Mouse (Mus musculus): ENCODE measurements around the gene Zfp804b. TPM values are rescaled to one million over a fixed set of nuclear protein-coding genes. Genes with fewer than 3 reads are reported as not detected.
A peak's percentile ranks its signal among the peaks of the same experiment; 100 is the strongest.
"Not testable (repeated sequence)": the region's sequence is repeated elsewhere in the genome, so short reads cannot be mapped to it uniquely, and the experiment has no call there.

Gene Zfp804b
- not detected in 2 replicates for polyA plus RNA-seq (2014; fragmentation: Nextera tagmentation; extraction: Ambion mirVana)

DNA sequence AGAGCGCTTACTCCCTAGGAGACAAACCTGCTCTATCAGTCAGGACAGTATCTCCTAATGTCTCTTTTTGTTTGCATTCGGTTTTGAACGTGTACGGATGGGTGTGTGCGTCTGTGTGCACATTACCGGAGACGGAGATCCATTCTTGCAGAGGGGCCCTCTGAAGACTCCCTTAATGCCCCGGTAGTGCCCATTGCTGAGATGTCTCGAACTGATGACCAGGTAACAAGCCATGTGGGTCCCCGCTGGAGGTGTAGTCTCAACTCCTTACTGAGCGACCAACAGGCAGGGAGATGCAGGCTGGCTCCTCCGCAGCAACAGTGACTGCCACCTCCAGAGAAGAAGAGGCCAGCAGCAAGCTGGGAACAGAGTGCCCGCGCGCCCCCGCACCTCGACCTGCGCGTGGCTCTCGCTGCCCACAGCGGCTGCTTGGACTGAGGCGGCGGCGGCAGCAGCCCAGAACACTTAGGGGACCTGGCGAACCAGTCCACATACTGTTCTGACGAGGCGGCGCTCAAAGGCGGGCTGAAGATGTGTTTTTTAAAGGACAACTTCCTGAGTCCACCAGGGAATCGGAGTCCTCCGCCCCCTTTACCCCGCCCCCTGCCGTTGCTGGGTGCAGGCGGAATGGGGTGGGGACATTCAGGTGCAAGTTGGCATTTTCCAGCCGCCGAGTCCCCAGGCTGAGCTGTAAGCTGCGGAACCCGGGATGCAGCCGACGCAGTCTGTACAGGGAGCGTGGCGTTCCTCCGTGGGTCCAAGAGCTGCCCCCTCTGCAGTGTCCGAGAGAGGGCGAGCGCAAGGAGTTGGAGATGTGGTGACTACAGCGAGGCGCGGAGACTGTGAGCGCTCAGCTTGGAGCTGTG, at the start of gene Zfp804b:
Zfp804b (minus strand) TSS at position 612 of the 866 bp plus-strand sequence.
- Histone ChIP-seq H3K36me3 (ENCODE audit: control insufficient read depth, insufficient read depth, low read length) (no peaks in the 10 kb centered on the region), H3K9ac (ENCODE audit: low read depth, low read length) (peak within 1 kb of the TSS; percentile 44), H3K4me3 (ENCODE audit: low read length) (peak within 1 kb of the TSS; percentile 62), H3K9me3 (ENCODE audit: control insufficient read depth, low read length) (no peaks in the 10 kb centered on the region), H3K27me3 (ENCODE audit: control insufficient read depth, insufficient read depth, low read length) (0 out of 2 replicates have a peak, but pooled peaks cover 2% of the 10 kb centered on the region), H3K4me1 (ENCODE audit: control insufficient read depth, insufficient read depth, low read length) (no peaks in the 10 kb centered on the region), H3K4me2 (replicated peaks; ENCODE audit: low read depth, low read length) (peak within 1 kb of the TSS; percentile 94), H3K27ac (ENCODE audit: low read depth, low read length) (no peak within 1 kb of the TSS)
- under 1% methylated on average over 50 of the region's 50 CpGs for WGBS
- peak; percentile 95 for ATAC-seq (ENCODE audit: low FRiP score, low TSS enrichment)

DNA sequence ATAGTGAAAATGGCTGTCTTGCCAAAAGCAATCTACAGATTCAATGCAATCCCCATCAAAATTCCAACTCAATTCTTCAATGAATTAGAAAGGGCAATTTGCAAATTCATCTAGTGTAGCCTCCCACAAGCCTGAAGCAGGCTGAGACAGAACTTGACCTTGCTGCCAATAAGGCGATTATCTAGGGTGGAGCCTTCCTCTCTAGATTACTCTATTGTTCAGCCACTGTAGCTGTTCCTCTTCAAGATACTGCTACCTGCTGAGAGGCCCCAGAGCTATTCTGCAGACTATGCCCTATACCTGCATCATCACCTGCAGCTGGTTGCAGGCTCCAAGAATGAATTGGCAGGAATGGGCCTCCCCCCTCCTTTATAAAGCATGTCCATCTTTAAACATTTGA, 20.1 kb upstream of the Zfp804b start:
- not testable (repeated sequence) for H3K4me1 ChIP-seq (ENCODE audit: control insufficient read depth, insufficient read depth, low read length)

DNA sequence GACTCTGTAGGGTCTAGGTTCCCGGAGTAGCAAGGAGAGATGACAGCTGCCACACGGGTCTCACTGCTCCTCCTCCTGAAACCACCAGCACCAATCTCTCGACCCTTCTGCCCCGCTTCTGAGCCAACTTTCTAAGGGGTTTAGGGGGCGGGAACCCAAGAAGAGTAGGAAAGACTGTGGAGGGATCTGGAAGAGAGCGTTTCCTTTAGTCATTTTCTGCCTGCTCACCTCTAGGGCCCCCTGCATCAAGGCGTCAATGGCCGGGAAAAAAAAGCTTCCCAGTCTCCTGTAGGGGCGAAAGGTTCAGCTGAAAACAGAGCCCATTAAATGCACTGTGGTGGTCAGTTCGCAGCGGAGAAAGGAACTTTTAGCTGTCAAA, 444 bp upstream of the Zfp804b start:
- peak overlapping the region; percentile 44 for H3K9ac ChIP-seq (ENCODE audit: low read depth, low read length)
- peak overlapping the region; percentile 94 for H3K4me2 ChIP-seq (replicated peaks; ENCODE audit: low read depth, low read length)
- H3K4me1 ChIP-seq (ENCODE audit: control insufficient read depth, insufficient read depth, low read length): no peaks in the 10 kb centered on the region
- peak; percentile 74 for ATAC-seq (ENCODE audit: low FRiP score, low TSS enrichment)
- WGBS: under 1% methylated on average over 11 of the region's 11 CpGs
- no peaks in the 10 kb centered on the region for H3K36me3 ChIP-seq (ENCODE audit: control insufficient read depth, insufficient read depth, low read length)
- H3K27me3 ChIP-seq (ENCODE audit: control insufficient read depth, insufficient read depth, low read length): 0 out of 2 replicates have a peak, but pooled peaks cover 2% of the 10 kb centered on the region
- no peaks in the 10 kb centered on the region for H3K9me3 ChIP-seq (ENCODE audit: control insufficient read depth, low read length)
- peak overlapping the region; percentile 62 for H3K4me3 ChIP-seq (ENCODE audit: low read length)
- H3K27ac ChIP-seq (ENCODE audit: low read depth, low read length): no peak overlapping the region

More for the DNA sequence above, 20.1 kb upstream of the Zfp804b start:
- not testable (repeated sequence) for H3K27me3 ChIP-seq (ENCODE audit: control insufficient read depth, insufficient read depth, low read length); ATAC-seq (ENCODE audit: low FRiP score, low TSS enrichment); H3K9ac ChIP-seq (ENCODE audit: low read depth, low read length); H3K4me2 ChIP-seq (replicated peaks; ENCODE audit: low read depth, low read length); H3K9me3 ChIP-seq (ENCODE audit: control insufficient read depth, low read length); H3K36me3 ChIP-seq (ENCODE audit: control insufficient read depth, insufficient read depth, low read length); H3K27ac ChIP-seq (ENCODE audit: low read depth, low read length); H3K4me3 ChIP-seq (ENCODE audit: low read length)
- WGBS: 92% methylated on average over 1 of the region's 1 CpGs

DNA sequence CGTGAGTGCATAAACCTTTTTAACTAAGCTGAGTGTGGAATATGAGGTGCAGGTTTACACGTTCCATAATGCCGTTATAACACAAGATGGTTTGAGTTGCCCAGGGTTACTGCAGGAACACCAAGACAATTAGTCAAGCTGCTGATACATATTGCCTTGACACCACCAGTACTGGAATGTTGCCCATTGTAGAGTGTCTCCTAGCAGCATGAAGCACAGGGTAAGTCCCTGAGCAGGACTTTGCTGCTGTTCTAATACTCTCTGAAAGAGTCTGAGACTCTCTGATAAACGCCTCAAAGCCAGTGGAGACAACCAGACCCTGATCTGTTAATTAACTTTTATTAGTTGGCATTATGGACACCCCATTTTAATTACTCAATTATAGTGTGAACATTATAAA, 19.0 kb downstream of the Zfp804b start:
- H3K27ac ChIP-seq (ENCODE audit: low read depth, low read length): no peak overlapping the region
- no peaks in the 10 kb centered on the region for H3K27me3 ChIP-seq (ENCODE audit: control insufficient read depth, insufficient read depth, low read length)
- no peak overlapping the region for H3K9ac ChIP-seq (ENCODE audit: low read depth, low read length)
- no peak for ATAC-seq (ENCODE audit: low FRiP score, low TSS enrichment)
- no peak overlapping the region for H3K4me2 ChIP-seq (replicated peaks; ENCODE audit: low read depth, low read length)
- H3K9me3 ChIP-seq (ENCODE audit: control insufficient read depth, low read length): no peaks in the 10 kb centered on the region
- 87% methylated on average over 4 of the region's 4 CpGs for WGBS
- no peaks in the 10 kb centered on the region for H3K4me1 ChIP-seq (ENCODE audit: control insufficient read depth, insufficient read depth, low read length)
- no peak overlapping the region for H3K4me3 ChIP-seq (ENCODE audit: low read length)
- H3K36me3 ChIP-seq (ENCODE audit: control insufficient read depth, insufficient read depth, low read length): no peaks in the 10 kb centered on the region

DNA sequence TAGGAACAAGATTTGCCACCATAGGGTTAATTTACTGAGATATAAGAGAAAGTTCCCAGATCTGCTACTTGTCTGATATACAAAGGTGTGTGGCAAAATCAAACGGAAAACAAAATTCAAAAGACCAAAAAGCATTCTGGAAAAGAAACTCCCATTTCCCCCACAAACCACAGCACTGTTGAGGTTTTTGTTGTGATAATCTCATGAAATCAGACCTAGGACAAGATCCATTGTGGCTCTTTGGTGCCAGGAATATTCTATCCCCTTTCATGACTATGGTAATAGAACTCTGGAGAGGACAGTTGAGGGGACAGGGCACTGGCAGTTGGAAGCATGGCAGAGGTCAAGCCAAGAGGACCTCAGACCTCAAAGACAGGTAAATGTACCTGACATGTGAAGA, 40.7 kb downstream of the Zfp804b start, which contains the start of gene Tex47:
Tex47 (plus strand) TSS at position 301 of the 400 bp plus-strand sequence.
- Histone ChIP-seq H3K27me3 (ENCODE audit: control insufficient read depth, insufficient read depth, low read length) (no peaks in the 10 kb centered on the region), H3K9ac (ENCODE audit: low read depth, low read length) (no peak within 1 kb of the TSS), H3K4me2 (replicated peaks; ENCODE audit: low read depth, low read length) (no peak within 1 kb of the TSS), H3K9me3 (ENCODE audit: control insufficient read depth, low read length) (no peaks in the 10 kb centered on the region), H3K4me1 (ENCODE audit: control insufficient read depth, insufficient read depth, low read length) (no peaks in the 10 kb centered on the region), H3K36me3 (ENCODE audit: control insufficient read depth, insufficient read depth, low read length) (no peaks in the 10 kb centered on the region), H3K27ac (ENCODE audit: low read depth, low read length) (no peak within 1 kb of the TSS), H3K4me3 (ENCODE audit: low read length) (no peak within 1 kb of the TSS)
- WGBS: 82% methylated on average over 1 of the region's 1 CpGs
- ATAC-seq (ENCODE audit: low FRiP score, low TSS enrichment): no peak

DNA sequence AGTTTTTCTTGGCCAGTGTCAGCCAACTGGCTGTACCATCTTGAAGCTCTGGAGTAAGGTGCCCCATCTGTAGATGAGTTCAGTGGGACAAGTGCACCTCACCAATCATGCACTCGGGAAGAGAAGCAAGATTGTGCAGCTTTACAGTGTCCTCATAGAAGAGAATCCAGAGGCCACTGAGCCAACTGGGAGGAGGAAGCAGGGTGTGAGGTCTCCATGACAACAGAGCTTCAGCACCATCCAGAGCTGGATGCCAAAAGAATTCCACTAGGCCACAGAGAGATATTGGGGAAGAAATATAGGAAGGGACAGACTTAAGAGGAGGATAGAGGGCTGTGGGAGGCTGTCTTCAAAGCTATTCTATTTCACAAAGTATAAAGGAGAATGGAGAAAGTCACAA, 41.6 kb downstream of the Zfp804b start:
- H3K4me2 ChIP-seq (replicated peaks; ENCODE audit: low read depth, low read length): no peak overlapping the region
- H3K4me3 ChIP-seq (ENCODE audit: low read length): no peak overlapping the region
- ATAC-seq (ENCODE audit: low FRiP score, low TSS enrichment): no peak
- 64% methylated on average over 1 of the region's 1 CpGs for WGBS
- no peak overlapping the region for H3K27ac ChIP-seq (ENCODE audit: low read depth, low read length)
- no peaks in the 10 kb centered on the region for H3K27me3 ChIP-seq (ENCODE audit: control insufficient read depth, insufficient read depth, low read length)
- no peaks in the 10 kb centered on the region for H3K4me1 ChIP-seq (ENCODE audit: control insufficient read depth, insufficient read depth, low read length)
- H3K9me3 ChIP-seq (ENCODE audit: control insufficient read depth, low read length): no peaks in the 10 kb centered on the region
- H3K9ac ChIP-seq (ENCODE audit: low read depth, low read length): no peak overlapping the region
- no peaks in the 10 kb centered on the region for H3K36me3 ChIP-seq (ENCODE audit: control insufficient read depth, insufficient read depth, low read length)

DNA sequence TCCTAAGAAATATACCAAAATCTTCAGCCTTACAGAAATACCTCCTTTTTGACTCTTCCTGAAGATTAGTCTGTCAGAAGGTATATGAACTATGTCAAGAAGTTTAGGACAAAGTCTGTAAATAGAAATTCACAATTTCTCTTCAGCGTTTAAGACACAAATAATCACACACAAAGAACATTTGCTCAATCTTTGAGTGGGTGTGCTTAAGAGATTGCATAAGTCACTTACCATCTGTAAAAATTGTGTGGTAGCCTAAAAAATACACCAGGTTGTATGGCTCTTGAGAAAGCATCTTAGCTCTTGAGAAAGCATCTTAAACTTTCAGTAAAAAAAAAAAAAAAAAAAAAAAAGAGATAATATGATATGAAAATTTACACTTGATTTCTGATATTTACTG, 60.2 kb downstream of the Zfp804b start:
- Histone ChIP-seq H3K36me3 (ENCODE audit: control insufficient read depth, insufficient read depth, low read length) (no peaks in the 10 kb centered on the region), H3K4me1 (ENCODE audit: control insufficient read depth, insufficient read depth, low read length) (no peaks in the 10 kb centered on the region), H3K27me3 (ENCODE audit: control insufficient read depth, insufficient read depth, low read length) (no peaks in the 10 kb centered on the region), H3K4me2 (replicated peaks; ENCODE audit: low read depth, low read length) (no peak overlapping the region), H3K27ac (ENCODE audit: low read depth, low read length) (no peak overlapping the region), H3K4me3 (ENCODE audit: low read length) (no peak overlapping the region), H3K9me3 (ENCODE audit: control insufficient read depth, low read length) (no peaks in the 10 kb centered on the region), H3K9ac (ENCODE audit: low read depth, low read length) (no peak overlapping the region)
- no peak for ATAC-seq (ENCODE audit: low FRiP score, low TSS enrichment)
- 98% methylated on average over 1 of the region's 1 CpGs for WGBS

DNA sequence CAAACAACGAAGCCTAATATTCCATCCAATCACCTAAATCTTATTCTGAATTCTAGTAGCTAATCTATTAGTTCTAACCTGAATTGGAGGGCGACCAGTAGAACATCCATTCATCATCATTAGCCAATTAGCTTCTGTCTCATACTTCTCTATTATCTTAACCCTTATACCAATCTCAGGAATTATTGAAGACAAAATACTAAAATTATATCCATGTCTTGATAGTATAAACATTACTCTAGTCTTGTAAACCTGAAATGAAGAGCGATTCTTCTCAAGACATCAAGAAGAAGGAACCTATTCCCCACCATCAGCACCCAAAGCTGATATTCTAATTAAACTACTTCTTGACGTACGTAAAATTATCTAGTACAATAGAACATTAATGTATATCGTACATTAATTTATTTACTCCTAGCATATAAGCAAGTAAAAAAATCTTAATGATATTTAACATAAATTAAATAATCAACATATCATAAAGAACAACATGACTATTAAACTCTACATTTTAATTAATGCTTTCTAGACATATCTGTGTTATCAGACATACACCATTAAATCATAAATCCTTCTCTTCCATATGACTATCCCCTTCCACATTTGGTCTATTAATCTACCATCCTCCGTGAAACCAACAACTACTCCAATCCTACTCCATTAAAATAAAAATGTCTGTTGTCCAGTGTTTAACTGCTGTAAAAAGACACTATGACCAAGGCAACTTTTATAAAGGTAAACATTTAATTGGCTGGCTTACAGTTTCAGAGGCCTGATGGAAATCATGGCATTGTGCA, 67.7 kb downstream of the Zfp804b start:
- no peaks in the 10 kb centered on the region for H3K9me3 ChIP-seq (ENCODE audit: control insufficient read depth, low read length)
- no peaks in the 10 kb centered on the region for H3K4me1 ChIP-seq (ENCODE audit: control insufficient read depth, insufficient read depth, low read length)
- 90% methylated on average over 7 of the region's 7 CpGs for WGBS
- H3K36me3 ChIP-seq (ENCODE audit: control insufficient read depth, insufficient read depth, low read length): no peaks in the 10 kb centered on the region
- no peak overlapping the region for H3K4me2 ChIP-seq (replicated peaks; ENCODE audit: low read depth, low read length)
- H3K9ac ChIP-seq (ENCODE audit: low read depth, low read length): no peak overlapping the region
- ATAC-seq (ENCODE audit: low FRiP score, low TSS enrichment): no peak
- H3K4me3 ChIP-seq (ENCODE audit: low read length): no peak overlapping the region
- no peak overlapping the region for H3K27ac ChIP-seq (ENCODE audit: low read depth, low read length)
- H3K27me3 ChIP-seq (ENCODE audit: control insufficient read depth, insufficient read depth, low read length): no peaks in the 10 kb centered on the region

DNA sequence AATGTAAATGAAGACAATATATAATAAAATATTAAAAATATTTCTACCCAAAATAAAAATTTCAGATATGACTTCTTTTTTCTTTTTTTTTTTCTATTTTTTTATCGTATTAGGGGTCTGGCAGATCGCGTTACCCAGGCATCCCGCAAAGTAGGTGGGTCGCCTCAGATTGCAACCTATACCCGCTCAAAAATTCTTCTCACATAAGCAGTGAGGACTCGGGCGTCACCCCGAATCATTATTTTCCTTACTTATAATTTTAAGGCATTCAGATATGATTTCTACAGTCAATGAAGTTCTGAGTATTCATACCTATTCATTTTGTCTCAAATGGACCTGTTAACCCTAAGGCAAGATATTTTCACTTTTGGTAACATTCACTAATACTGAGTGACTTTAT, 167.0 kb downstream of the Zfp804b start:
- Histone ChIP-seq H3K27me3 (ENCODE audit: control insufficient read depth, insufficient read depth, low read length) (no peaks in the 10 kb centered on the region), H3K9me3 (ENCODE audit: control insufficient read depth, low read length) (no peaks in the 10 kb centered on the region), H3K9ac (ENCODE audit: low read depth, low read length) (no peak overlapping the region), H3K36me3 (ENCODE audit: control insufficient read depth, insufficient read depth, low read length) (no peaks in the 10 kb centered on the region), H3K27ac (ENCODE audit: low read depth, low read length) (no peak overlapping the region), H3K4me3 (ENCODE audit: low read length) (no peak overlapping the region), H3K4me1 (ENCODE audit: control insufficient read depth, insufficient read depth, low read length) (no peaks in the 10 kb centered on the region), H3K4me2 (replicated peaks; ENCODE audit: low read depth, low read length) (no peak overlapping the region)
- 95% methylated on average over 9 of the region's 9 CpGs for WGBS
- ATAC-seq (ENCODE audit: low FRiP score, low TSS enrichment): no peak

Measured in kidney, embryonic 14.5 days (tissue).